Mouse (Mus musculus): ENCODE measurements at regions not wholly inside any gene's neighbourhood (a gene's known extent, or its start where the extent isn't known, plus 50 kb on each side); places are given as distances from the start of the nearest gene placed in this dataset.

- TF ChIP-seq CTCF (IDR thresholded peaks at IDR 0.05; ENCODE audit: borderline replicate concordance, extremely low read depth, insufficient read depth, insufficient read length) (no peak), POLR2A (IDR thresholded peaks at IDR 0.05; ENCODE audit: borderline replicate concordance, extremely low read depth, insufficient read depth, insufficient read length, poor library complexity, severe bottlenecking) (no peak)
Measured at GRCm38 (mm10) chr16:85668767-85669166, 115.6 kb upstream of the Cyyr1 start.

Data from brain, embryonic 14.5 days (tissue).